Mouse (Mus musculus) testis, adult 2 months (tissue): ENCODE data around the gene Ppp1r12a.

ENCODE experiments used
- CTCF ChIP-seq: fragments of 200-500 bp; IDR thresholded peaks from 2 replicates; pipeline ENCODE4 v1.5.1; 2012; ENCODE audit warnings: low read depth, mild to moderate bottlenecking, inconsistent platforms, low read length, moderate library complexity; ENCODE audit not compliant: control insufficient read depth, insufficient read depth, insufficient replicate concordance
- POLR2A ChIP-seq: fragments of 200-500 bp; IDR thresholded peaks from 2 replicates; pipeline ENCODE4 v1.6.1; 2012; ENCODE audit warnings: low read depth, mild to moderate bottlenecking, inconsistent platforms, low read length, moderate library complexity; ENCODE audit not compliant: control insufficient read depth

- TF ChIP-seq CTCF (no peak), POLR2A (no peak)
Measured at GRCm38 (mm10) chr10:108171637-108172036, 9.6 kb downstream of the Ppp1r12a start.
